Mouse (Mus musculus) left cerebral cortex, postnatal 14 days (tissue): Measurements from ENCODE around the gene Rnf220. TPM values are rescaled to one million over a fixed set of nuclear protein-coding genes. Genes with fewer than 3 reads are reported as not detected.
A peak's percentile ranks its signal among the peaks of the same experiment; 100 is the strongest.

Experiments used
- DNase-seq, 2 experiments: peaks; one replicate each; pipeline ENCODE4 v3.0.0; 2021 to 2022; ENCODE audit warnings: low spot score in 2 of 2, mixed read lengths in 1 of 2
- intact Hi-C: fragments of 180-260 bp; cut with DNase I; formaldehyde crosslinking; loops from one replicate; pipeline ENCODE4 v1.15.1; 2025
- total RNA-seq, 2 experiments: library from RNA; stranded (reverse); gene quantifications; 2 replicates each; pipeline ENCODE4 v1.2.3; 2021

Rnf220 gene
- total RNA-seq, 2 experiments from 2014 or later: 138 to 151 TPM

- no peak for DNase-seq
- intact Hi-C loops: no loop called here
These were observed 138.9 kb downstream of the Rnf220 start for GRCm38 (mm10) chr4:117357917-117358316.

DNA sequence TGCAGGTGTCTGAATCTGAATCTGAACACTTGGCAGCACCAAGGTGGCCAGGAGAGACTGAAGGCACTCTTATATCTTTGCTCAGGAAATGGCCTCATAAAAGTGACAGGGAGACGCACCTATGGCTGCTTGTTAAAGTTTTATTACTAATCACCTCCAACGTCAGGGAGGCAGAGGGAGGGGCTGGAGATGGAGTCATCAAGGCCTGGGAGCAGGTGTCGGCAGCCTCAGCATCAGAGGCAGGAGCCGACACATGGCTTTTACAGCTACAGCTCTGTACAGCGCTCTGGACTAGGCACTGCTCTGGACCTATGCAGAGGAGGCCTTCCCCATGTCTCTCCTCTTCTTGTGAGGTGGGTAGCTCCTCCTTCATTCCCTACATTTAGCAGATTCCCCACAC is 139.7 kb downstream of the Rnf220 start:
- intact Hi-C loops: no loop called here
- no peak for DNase-seq

- intact Hi-C loops: no loop called here
- DNase-seq: no peak
These were observed 140.6 kb downstream of the Rnf220 start for GRCm38 (mm10) chr4:117356223-117356622.

- DNase-seq: no peak
- intact Hi-C loops: no loop called here
These were observed 142.2 kb downstream of the Rnf220 start for GRCm38 (mm10) chr4:117354651-117355050.

- intact Hi-C loops: no loop called here
- no peak for DNase-seq
These were observed 143.9 kb downstream of the Rnf220 start for GRCm38 (mm10) chr4:117352957-117353356.

DNA sequence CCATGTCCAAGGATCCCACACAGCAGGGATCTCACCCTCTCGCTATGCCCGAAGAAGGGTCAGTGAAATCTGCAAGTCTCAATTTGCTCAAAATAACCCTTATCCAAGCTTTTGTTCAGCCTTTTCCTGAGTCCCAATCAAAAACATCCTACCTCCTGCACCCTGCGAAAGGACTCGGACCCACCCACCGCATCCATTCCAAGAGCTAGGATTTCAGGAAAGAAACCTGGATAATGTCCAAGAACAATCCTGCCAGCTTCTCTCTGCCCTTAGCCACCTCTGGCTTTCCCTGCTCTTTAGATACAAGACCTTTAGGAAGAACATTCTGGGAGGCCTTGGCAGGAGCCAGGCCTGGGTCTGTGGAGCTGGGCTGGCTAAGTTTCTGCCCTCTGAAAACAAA is 144.8 kb downstream of the Rnf220 start:
- no peak for DNase-seq
- intact Hi-C loops: no loop called here

GRCm38 (mm10) chr4:117350139-117350693 is 146.6 kb downstream of the Rnf220 start:
- intact Hi-C loops: no loop called here
- no peak for DNase-seq

GRCm38 (mm10) chr4:117349327-117349726 is 147.5 kb downstream of the Rnf220 start:
- no peak for DNase-seq
- intact Hi-C loops: no loop called here

GRCm38 (mm10) chr4:117346025-117346424 is 150.8 kb downstream of the Rnf220 start:
- intact Hi-C loops: no loop called here

GRCm38 (mm10) chr4:117343385-117343784 is 153.5 kb downstream of the Rnf220 start:
- DNase-seq: no peak
- intact Hi-C loops: no loop called here

More at GRCm38 (mm10) chr4:117346025-117346424, 150.8 kb downstream of the Rnf220 start:
- DNase-seq: peak; percentile 14 to 26

DNA sequence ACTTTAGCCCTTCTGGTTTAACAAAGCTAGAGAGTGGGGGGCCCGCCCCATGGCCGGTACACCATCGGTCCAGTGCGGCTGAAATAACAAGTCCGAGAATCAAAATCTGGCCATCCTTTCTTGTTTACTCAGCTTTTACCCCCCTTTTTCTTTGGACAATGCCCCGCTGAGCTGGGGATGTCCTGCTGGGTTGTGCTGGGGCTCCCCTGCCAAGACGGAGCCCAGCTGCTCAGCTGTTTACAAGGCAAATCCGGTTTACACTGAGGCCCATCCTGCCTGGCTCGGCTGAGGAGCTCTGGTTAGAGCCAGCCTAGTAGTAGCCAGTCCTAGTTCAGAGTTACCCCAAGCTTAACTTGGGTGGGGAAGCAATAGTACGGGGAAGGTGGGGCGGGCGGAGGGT is 154.1 kb downstream of the Rnf220 start:
- peak in 1 of 2 experiments; percentile 12 for DNase-seq
- intact Hi-C loops: no loop called here

DNA sequence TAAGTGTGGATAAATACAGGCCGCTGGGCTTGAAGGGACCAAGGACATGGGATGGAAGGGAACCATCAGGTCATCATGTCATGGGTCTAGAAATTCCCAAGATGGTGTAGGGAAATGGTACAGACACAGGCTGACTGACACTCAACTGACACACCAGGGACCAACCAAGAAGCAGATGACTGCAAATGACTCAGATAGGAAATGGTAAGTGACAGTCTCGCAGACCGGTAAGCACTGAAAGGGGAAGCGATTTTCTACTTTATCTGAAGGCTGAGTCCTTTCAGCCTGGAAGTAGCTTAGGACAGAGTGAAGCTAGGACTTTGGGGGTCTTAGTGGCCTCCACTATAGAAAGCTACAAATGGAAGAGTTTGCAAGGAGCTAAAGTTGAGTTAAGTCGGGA is 155.6 kb downstream of the Rnf220 start:
- intact Hi-C loops: no loop called here
- no peak for DNase-seq

- intact Hi-C loops: no loop called here
- DNase-seq: no peak
These were observed 157.1 kb downstream of the Rnf220 start for GRCm38 (mm10) chr4:117339796-117340195.

GRCm38 (mm10) chr4:117330836-117331475 is 165.9 kb downstream of the Rnf220 start:
- DNase-seq: no peak
- intact Hi-C loops: no loop called here

DNA sequence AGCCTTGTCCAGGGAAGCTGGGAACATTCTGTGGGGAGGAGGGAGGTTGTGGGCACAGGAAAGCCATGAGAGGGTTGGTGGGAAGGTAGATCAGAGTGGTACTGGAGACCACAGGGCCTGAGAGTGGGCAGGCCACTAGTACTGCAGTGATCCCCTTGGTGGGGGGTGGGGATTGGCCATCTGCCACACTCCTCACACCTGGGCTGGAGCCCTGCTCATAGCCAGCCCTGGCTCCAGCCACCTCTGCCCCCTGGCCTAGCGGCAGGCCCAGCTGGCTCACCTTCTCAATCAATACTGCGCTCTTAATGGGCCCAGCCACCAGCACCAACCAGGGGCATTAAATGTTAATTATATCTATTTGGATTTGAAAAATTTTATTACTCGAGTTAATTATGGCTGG is 166.7 kb downstream of the Rnf220 start:
- intact Hi-C loops: no loop called here
- DNase-seq: no peak

DNA sequence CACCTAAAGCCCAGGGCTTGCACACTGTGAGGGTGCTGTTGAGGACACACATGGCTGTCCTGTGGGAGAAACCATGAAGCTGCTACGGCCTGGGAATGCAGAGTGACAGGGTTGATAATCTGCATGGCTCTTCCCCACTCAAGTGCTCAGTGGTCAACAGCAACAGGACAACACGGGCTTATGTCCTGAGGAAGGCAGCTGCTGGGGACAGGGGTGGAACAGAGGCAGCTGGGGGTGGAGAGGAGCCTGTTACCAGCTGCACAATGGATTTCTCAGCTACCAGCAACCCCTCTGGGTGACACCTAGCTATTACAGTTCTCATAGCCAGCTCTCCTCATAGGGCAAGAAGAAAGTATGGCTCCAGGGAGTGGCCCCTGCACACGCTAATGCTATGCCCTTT is 169.9 kb downstream of the Rnf220 start:
- DNase-seq: no peak
- intact Hi-C loops: loop anchor here (10.0 kb wide), 1 partner anchor 168 kb away; the partner anchor contains the start of gene Rnf220

DNA sequence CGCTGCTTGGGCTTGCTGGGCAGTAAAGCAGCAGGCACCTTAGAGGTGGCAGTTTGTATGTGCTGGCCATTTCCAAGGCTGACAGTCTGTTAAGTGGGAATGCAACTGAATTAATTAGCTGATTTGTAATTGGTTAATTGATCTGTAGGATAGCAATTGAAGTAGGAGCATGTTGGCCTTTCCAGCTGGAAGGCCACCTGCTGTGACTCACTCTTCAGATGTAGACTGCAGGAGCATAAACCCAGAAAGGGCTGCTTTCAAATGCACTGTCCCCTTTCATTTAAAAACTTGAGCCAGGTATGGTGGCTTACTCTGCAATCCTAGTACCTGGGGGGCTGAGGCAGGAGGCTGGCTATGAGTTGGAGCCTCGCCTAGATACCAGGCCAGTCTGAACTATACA is 171.8 kb downstream of the Rnf220 start:
- DNase-seq: no peak
- intact Hi-C loops: loop anchor here (10.0 kb wide), 1 partner anchor 170 kb away; the partner anchor contains the start of gene Rnf220

DNA sequence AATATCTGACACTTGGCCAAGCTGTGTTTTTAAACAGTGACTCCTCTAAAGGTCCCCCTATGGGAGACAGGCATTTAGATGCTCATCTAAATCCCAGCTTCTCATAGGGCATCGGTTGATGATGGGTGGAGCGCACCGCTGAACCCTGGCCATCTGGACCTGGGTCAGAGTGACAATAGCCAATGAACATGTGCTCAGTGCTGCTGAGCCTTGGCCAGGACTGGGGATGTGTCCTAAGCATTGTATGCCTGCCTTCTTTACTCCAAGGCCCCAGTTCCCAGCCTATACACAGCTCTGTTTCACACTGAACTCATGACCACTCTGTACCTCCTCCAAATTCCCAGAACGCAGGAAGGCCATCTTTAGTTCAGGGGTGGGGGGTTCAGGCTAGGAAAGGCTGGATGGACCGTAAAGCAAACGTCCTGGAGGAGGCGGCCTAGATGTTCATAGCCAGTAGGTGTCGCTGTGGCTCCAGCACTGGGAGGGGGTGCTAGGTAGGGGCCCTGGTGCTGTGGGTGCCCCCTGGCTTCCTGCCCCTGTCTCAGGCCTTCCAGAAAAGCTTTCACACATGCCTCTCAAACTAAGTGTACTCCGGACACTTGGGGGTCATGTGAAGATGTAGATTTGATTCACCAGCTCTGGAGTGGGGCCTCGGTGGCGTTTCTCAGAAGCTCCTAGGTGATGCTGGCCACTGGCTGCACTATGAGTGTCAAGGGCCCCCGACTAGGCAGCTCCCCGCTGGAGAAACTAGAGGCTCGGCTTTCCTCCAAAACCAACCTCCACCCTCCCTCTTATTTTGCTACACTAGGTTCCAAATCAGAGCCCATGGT is 173.1 kb downstream of the Rnf220 start:
- intact Hi-C loops: loop anchor here (1.0 to 10.0 kb wide), 3 partner anchors 171 to 354 kb away; partner anchors contain the start of gene Rnf220
- DNase-seq: peak; percentile 13 to 49

DNA sequence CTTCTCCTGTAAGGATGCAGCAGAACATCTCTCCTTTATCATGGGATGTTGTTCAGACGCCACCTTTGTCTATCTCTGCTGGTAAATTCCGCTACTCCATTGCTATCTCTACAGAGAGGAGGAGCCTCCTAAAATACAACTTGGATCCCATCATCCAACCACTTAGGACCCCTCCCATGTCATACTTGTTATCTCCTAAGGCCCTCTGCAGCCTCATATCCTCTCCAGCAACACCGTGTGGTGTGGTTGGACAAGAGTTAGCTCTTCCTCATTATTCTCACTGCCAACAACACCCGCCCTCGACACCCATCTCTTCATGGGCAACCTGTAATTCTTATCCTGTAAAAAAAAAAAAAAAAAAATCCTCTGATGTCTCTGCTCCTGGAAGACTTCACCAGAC is 175.8 kb downstream of the Rnf220 start:
- intact Hi-C loops: loop anchor here (5.0 to 10.0 kb wide), 2 partner anchors 174 to 356 kb away; partner anchors contain the start of gene Rnf220
- DNase-seq: no peak

- DNase-seq: no peak
These were observed 178.3 kb downstream of the Rnf220 start for GRCm38 (mm10) chr4:117318508-117318907.

More at GRCm38 (mm10) chr4:117318508-117318907, 178.3 kb downstream of the Rnf220 start:
- intact Hi-C loops: no loop called here
